Mouse (Mus musculus) inflammation-experienced regulatory T-cells, adult 6 months (primary cell): ENCODE measurements at regions not wholly inside any gene's neighbourhood (a gene's known extent, or its start where the extent isn't known, plus 50 kb on each side); places are given as distances from the start of the nearest gene placed in this dataset.
A peak's percentile ranks its signal among the peaks of the same experiment; 100 is the strongest.

Source experiments
- ATAC-seq: one replicate; pipeline ENCODE4 v1.8.0; 2017

GRCm38 (mm10) chr1:156990567-156991494, 51.4 kb upstream of the Ralgps2 start:
- ATAC-seq, result peak; percentile 25

GRCm38 (mm10) chr1:156990112-156990511, 50.7 kb upstream of the Ralgps2 start:
- no peak for ATAC-seq

GRCm38 (mm10) chr1:156989149-156989785, 49.8 kb upstream of the Ralgps2 start:
- ATAC-seq, result no peak
